Mouse (Mus musculus) embryo, embryonic 10.5 days (tissue): ENCODE measurements around the gene Tenm2.

ENCODE experiments used
- DNase-seq: peaks from one replicate; pipeline ENCODE4 v3.0.0-alpha.2; 2015; ENCODE audit warnings: low spot score

Tenm2 gene

DNA sequence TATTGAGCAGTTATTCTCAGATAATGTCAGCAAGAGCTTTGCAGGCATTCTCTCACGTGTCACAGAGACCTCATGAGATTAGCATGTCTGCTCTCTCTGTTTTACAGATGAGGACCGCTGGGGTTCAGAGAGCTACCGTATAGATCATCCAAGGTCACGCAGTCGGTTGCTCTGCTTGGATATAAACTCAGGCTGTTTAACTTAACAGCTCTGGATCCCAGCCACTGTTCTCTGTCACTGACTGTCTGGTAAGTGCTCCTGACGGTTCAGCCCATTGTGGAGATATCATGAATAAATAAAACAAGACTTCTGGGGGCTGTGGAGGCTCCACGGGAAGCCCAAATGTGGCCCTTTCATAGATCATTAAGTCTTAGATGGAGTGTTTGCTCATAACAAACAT lies 754.2 kb downstream of the Tenm2 start:
- no peak for DNase-seq

DNA sequence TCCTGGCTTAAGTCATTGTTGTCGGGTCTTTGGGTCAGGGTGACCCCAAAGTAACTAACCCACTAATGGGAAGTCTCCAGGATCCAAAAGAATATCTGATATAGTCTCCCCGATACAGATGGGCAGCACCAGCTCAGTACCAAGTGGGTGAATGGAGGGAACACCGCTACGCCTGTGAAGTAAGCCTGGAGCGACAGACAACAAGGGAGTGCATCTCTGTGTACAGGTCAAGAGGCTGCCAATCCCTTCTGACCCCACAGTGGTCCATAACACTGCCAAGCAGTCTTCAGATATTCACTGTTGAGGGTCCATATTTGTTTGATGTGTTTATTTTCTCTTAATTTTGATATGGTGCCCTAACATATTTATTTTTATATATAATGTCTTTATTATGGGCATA lies 754.7 kb downstream of the Tenm2 start:
- DNase-seq = no peak

DNA sequence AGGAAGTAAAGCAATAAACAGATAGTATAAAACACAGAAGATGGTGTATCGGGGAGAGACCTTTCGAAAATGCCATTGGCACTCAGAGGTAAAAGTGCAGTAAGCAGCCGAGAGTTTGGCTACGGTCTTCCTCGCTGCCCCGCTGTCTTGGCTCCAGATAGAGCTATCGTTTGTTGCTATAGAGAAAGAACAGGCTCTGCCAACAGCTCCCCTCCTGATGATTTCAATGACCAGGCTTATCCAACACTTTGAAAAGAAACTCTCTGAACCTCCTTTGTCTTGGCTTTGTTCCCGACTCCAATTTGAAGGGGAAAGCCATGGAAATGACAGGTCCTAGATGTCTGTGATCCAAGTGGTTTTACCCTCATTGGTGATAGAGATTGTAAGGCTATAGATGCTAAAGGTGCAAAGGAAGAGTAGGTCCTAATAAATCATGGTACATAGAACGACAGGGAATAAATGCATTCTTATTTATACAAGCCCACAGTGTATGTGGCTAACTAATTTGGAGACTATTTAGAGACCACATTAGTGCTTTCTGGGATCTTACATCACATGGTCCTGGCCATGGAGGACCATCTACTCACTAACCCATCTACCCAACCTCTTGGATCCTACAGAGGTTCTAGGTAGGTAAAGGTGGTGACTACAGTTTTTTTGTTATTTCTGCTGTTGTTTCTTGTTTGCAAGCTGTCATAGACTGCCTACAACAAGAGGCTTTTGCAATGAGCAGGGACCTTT lies 765.8 kb downstream of the Tenm2 start:
- no peak for DNase-seq

DNA sequence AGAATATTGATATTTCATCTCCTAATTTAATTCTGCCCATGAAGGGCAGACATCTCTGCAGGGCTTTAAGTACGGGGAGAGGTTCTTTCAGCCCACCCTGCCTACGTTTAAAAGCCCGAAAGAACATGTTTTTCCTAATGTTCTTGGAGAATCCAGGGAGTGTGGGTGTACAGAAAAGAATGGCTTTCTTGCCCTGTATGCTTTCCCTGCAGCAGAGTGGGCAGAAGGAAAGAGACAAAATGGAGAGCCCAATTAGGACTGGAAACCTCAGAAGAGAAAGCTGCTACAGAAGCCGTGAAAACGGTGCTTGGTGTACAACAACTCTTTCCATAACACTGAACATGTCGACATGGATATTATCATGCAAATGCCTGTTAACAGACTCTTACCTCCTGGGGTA lies 777.3 kb downstream of the Tenm2 start:
- no peak for DNase-seq

DNA sequence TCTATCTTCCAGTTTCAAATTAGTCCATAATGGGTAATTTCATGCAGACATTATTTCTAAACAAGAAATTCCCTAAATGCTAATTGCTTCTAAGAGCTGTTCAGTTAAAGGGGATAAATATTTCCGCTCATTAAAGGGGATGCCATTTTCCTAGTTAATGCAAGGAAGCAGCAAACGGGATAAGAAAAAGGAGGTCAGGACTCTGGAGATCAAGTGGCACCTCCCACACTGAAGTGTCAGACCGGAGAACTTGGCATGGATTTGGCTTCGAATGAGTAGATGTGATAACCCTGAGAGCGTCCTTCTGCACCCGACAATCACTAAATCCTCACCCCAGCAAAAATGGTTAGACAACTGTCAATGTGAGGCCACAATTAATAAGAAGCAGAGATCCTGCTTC lies 781.7 kb downstream of the Tenm2 start:
- DNase-seq = no peak

DNA sequence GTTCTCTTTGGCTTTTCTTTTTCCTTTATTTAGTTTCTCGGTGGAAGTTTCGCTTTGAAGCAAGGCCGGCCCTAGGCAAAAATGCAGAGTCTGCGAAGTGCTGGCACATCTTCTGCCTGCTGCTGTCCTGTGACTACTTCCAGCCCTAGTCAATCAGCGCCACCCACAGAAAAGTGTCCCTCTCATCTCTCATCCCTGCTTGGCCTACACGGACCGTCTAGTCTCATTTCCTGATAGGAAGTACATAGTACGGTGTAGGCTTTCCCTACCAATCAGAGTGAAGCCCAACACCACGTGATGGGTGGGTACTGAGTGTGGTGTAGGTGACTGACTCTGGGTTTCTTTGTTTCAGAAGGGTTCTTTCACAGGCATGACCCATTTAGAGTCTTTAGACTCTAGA lies 783.3 kb downstream of the Tenm2 start:
- no peak for DNase-seq

DNA sequence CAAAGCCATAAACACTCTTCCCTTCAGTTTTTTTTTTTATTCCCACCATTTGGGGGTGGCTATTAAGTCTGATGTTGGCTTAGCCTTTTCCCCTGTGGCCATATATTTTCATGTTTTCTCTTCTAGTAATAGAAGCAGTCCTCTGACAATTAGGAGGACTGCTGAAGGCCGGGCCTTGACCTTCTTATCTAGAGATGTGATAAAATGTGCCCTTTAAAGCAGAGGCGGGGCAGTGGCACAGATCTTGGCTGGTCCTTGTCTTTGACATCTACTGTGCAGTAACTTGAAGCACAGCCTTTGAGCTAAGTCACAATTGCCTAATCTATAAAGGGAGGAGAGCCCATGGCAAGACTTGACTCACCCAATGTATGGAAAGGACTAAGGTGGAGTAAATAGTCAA lies 789.4 kb downstream of the Tenm2 start:
- no peak for DNase-seq

DNA sequence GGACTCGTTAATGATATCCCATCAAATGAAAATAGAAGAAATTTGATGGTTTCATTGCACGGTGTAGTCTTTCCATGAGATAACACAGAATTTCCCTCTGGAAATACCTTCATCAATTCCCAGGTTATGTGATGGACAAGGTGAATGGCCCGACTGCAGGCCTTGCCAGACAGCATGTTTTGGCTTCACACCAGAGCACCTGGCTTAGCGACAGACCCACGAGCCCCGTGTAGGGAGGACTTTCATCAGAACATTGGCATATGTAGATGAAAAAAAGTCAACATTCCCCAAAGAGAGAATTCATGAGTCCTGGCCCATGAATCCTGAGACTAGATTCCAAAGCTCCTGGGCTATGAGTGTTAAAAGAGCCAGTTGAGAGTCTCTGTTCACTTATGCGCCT lies 791.9 kb downstream of the Tenm2 start:
- no peak for DNase-seq

DNA sequence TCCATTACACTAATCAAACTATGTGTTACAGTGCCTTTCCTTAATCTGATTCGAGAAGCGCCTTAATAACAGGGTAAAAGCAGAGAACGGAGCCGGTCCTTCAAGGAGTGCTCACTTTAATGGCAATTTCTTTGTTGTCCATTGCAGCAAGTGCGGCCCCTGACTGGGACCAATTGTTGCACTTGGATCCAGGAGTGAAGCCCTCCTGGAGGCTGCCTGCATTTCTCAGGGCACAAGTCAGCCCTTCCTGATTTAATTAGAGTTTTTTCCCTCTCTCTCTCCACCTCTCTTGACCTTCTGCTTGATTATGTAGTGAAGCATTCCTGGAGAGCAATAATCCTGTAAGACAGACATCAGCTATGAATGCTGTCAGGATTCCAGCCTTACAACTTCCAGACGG lies 794.0 kb downstream of the Tenm2 start:
- peak; percentile 48 for DNase-seq

DNA sequence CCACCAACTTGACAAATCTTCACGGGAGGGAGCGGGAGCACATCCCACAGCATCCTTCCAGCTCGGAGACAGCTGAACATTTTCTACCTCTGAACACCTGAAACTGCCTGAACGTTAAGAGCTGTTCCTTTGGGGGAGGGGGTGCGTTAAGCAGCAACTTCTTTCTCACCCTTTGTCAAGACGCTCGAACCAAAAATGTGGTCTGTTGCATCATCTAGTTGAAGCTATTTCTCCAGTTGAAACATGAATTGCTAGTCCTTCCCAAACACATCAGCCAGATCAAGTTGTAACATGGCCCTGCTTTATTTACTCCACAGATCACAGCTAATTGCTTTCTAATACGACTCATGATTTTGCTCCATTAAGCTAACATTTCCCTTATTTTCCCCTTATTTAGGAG lies 799.5 kb downstream of the Tenm2 start:
- DNase-seq = no peak

DNA sequence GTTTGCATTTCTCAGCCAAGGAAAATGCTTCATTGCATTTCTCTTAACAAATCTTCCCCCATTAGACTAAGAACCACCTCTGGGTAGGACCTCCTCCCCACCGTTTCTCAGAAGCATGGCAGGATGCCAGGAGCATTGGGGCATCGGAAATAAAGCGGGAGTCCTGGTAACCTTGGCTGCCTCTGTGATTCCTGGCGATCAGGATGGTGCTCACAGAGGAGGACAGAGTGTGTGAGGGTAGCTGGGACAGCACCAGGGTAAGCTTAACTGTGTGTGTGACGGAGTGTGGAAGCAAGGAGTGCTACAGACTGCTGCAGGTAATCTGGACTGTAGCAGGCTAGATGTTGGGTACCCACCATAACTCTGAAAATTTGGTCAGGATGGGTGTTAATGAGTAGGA lies 806.8 kb downstream of the Tenm2 start:
- DNase-seq = no peak

DNA sequence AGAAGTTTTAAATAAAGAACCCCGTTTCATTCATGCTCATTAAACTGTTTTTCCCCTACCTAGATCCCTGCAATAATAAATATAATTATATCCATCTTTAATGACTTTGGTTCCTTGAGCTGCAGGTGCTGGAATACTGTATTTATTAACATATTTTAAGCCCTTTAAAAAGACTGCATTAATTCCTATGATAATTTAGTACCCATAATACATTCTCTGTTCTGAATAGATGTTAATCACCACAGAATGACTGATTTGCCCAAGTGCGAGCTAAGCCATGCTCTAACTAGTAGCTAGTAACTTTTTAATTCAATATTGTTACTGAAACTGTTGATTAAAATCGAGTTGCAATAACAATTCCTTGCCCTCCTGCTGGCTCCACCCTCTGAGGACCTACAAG lies 810.8 kb downstream of the Tenm2 start:
- no peak for DNase-seq

DNA sequence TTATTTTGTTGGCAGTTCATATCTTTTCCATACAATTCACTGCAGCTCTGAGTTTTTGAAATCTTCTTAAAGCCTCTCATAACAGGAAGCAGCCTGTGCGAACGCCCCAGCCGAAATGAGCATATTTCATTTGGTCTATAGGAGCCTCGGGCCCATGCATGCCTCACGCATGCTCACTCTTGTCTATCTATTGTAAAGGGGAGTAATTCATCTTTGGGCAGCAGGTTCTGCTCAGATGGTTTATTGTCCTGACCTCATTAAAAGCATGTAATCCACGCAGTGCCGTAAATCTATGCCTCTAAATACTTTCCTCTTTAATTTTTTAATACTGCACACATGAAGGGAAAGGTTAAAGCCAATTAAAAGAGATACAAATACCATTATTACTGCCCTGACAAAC lies 815.7 kb downstream of the Tenm2 start:
- no peak for DNase-seq

DNA sequence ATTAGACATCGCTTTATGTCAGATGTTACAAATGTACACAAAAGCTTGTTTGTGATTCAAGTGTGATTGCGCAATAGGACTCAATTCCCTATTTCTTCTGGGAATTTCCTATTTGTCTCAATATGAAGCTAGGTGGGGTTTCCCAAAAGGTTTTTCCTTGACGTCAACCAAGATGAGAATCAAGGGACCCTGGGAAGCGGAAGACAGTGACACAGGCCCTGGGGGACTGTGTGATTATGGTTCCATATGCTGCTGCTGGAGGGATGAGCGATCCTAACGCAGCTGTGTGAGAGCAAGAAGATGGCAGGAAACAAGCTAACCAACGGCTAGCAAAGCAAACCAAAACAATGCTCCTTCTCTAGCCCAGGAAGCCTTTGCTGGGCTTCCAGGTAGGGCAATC lies 820.5 kb downstream of the Tenm2 start:
- DNase-seq = no peak

DNA sequence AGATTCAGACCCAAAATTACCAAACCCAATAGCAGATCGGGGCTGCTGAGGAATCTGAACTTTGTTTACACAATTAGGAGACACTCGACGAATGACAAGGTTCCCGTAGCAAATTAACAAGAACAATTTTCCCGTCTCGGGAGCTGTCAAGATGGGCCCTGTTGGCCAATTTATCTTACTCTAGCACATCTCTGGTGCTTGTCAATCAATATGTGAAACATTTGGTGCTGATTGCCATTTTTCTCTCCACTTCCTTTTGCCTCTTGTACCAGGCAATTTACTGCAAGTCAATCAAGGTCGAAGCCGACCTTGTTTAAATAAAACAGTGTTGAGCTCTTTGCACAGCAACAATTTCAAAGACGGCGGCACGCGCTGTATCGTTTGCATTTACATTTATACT lies 824.9 kb downstream of the Tenm2 start:
- no peak for DNase-seq

DNA sequence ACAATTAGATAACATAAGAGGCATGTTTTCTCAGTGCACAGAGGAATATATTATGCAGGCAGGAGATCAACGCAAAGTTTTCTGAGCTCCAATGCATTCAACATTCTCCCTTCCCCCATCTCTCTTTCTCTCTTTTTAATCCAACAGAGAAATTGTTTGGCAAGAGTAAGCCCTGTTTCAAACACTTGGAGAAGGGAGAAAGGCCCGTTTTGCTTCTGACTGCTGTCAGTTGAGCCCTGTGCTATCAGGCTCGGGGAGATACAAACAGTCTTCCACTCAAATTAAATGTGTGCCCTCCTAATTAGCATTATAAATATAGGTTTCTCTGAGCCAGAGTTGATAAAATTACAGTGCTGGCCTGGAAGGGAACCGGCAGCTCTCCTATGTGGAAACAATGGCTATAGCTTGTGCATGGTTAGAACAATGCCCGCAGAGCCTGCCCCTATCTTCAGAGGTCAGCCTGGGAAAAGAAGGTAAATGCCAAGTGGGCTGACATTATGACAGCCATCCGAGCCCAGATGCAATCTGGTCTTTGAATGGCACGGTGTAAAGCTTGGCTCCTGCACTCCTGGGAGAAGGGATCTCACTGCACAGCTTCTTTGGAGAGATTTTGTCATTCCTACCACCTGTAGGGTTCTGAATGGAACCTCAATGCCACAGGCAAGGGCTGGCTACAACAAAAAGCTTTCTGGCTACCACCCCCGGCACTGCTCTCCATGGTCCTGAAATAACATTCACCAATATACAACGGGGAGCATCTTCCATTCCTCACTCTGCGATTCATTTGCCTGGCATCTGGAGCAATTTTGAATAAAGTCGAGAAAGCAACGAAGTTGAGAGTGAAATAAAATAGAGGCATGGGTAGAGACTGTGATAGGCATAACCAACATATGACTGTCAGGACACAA lies 839.7 kb downstream of the Tenm2 start:
- DNase-seq = peak; percentile 67

DNA sequence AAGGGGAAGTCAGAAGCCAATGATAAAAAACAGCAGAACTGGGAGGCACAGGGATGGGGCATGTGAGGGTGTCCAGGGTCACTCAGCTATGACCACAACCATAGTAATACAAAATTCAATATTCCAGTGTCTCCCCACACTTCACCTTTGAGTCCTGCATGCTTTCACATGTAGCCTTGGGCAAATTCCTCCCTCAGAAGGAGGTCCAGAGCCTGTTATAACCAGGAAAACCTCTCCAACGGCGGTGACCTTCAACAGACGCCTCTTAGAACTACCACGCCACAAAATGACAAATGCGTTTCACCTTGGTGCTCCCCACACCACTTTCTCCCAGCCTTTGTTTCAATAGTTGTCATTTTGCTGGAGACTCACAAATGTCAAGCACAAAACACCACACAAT lies 851.1 kb downstream of the Tenm2 start:
- DNase-seq = no peak

DNA sequence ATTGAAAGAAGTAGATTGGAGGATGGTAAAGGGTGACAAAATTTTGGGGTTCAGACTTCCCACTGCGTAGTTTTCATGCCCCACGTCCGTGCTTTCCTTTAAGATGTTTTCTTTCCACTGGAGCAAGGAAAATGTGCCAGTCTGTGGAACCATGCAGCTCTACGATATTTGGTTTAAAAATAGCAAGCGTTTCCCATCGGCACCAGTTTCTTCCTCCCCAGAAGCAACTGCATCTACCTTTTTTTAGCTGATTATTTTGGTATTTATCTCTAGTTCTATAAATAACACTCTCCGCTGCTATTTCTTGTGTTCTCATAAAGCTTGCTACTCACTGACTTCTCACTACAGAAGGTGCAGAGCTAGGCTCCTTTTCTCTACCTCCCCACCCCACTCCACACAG lies 864.0 kb downstream of the Tenm2 start:
- no peak for DNase-seq

DNA sequence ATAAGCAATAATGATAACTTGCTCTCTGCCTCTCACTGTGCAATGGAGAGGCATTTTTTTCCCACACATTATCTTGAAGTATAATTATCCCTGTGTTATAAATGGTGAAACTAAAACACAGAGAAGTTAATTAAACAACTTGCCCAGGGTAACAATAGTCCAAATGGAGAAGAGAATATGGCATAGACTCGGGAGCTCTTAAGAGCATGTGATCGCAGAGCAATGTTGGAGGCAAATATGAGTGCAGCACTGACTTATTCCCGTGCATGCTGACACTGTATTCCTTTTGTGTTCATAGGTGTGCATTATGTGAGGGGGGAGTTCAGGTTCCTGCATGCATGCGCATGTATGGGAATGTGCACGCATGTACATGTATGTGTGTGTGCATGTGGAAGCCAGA lies 870.7 kb downstream of the Tenm2 start:
- no peak for DNase-seq

DNA sequence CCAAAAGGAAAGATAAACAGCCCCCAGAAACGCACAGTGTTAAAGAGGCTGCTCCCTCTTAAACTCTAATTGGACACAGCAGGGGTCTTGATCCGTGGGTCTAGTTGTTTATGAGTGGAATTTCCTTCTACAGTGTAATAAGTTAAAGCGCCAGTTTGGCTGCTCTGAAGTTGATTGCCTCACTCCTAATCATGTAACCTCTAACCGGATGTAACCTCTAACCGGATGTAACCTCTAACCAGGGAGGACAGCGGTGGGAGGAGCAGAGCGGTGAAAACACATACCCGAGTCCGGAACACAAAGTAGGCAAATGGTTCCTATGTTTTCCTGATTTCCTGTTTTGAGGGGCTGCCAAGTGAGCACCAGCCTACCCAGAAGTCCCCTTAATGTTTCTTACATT lies 871.3 kb downstream of the Tenm2 start:
- DNase-seq = peak; percentile 18

DNA sequence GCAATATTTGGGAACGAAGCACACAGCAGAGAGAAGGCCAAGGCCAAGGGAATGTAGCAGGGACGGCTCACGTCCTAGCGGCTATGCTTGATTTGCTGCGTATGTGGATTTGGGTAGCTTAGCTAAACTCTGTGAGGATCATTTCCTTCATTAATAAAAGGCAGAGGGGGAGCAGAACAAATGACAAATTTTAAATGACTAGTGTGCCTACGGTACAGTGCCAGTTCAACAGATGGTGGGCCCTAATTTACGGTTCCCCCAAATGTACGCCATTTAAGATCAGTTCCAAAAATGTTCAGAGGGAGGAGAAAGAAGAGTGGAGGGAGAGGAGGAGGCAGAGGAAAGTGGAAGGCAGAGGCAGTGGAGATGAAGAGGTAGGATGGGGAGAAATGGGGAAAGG lies 873.2 kb downstream of the Tenm2 start:
- DNase-seq = no peak

DNA sequence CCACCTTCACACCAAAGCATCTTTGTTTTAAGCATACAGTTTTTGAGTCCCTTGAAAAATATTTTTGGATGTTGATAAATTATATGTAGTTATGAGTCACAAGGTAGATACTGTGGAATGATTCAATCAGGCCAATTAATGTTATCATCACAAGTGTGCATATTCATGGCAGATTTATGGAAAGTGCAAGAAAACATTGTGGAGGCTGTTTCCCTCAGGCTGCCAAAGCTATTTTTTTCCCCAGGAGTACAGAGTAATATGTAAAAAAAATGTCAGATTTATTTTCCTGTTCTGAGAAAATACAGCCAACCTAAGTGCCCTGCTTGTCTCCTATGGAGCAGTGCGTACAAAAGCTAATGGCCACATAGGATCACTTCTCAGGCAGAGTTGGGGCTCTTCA lies 882.5 kb downstream of the Tenm2 start:
- DNase-seq = no peak

DNA sequence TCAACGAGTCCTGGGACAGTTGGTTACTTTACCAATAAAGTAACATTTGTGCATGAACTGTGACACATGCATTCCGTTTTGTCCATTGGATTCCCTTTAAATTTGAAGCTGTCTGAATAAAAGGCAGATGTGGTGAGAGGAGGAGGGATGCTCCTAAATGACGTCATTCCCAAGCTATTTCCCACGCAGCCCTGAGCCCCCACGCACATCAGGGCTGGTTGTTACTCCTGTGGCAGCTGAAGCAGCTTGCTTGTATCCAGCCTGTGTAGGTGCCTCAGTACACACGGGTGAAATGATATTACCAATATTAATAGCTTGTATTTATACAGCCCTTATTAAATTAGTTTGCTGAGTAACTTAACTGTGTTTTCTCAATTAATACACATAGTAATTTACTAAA lies 884.0 kb downstream of the Tenm2 start:
- DNase-seq = no peak

DNA sequence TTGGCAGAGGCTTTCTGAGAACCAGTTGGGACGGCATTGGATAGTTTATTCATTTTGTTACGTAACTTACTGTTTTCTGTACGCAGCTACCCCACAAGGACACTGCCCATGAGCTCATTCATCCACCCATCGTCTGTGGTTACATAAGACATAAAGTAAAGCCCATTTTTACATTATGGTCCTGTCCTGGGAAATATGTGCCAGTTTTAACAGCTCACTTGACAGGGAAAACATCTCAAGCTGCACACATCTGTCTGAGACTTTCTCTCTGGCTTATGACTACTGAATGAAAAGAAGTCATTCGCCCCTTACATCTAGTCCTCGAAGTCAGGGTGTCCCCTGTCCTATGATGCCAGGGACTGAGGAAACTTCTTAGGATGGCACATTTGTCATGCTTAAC lies 884.4 kb downstream of the Tenm2 start:
- no peak for DNase-seq
